Mouse (Mus musculus): Measurements from ENCODE around the gene Klf1.

DNA sequence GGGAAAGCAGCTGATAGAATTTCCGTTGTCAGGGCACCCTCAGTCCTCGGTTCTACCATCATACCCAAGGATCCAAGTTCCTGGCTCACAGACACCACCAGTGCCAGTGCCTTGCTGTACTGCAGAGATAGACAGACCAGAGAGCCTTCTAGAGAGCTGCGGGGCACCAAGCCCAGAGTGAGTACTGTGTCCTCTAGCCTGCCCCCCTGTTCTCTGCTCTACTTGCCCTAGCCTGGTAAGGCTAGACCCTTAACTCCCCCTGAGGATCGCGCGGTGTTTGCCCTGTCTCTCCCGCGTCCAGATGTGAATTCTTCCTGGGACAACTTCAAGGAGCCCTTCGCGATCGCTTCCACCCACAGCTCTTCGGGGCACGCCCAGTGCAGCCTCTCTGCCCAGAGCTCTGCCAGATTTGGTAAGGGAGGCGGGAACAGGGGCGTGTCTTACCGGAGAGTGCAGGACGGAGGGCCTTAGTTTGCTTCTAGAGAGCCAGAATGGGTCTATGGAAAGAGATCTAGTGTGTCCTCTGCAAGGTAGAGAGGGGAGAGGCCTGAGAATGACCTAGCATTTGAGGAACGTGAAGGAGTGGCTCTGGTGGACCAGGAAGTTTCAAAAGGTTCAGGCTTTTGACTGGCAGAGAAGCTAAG lies 51.0 kb downstream of the Klf1 start:
- TF ChIP-seq POLR2A (IDR thresholded peaks at IDR 0.05; ENCODE audit: extremely low read depth, insufficient read depth, low read length): no peak
- no peak for TF ChIP-seq CTCF (IDR thresholded peaks at IDR 0.05; ENCODE audit: extremely low read depth, insufficient read depth, low read length)

Data from cortical plate, adult 2 months (tissue).